Mouse (Mus musculus) neural tube, embryonic 15.5 days (tissue): ENCODE measurements at regions not wholly inside any gene's neighbourhood (a gene's known extent, or its start where the extent isn't known, plus 50 kb on each side); places are given as distances from the start of the nearest gene placed in this dataset.

Experiments used
- ATAC-seq: fragments of 200-750 bp; cut with Nextera tagmentation; 2 replicates; pipeline ENCODE4 v1.8.0; 2017; ENCODE audit warnings: mild to moderate bottlenecking, moderate TSS enrichment, moderate library complexity; ENCODE audit not compliant: low FRiP score
- H3K27ac ChIP-seq: fragments of 300-500 bp; sonication (generic); replicated peaks from 2 replicates; pipeline ENCODE4 v1.5.1; 2015; ENCODE audit warnings: mild to moderate bottlenecking, inconsistent platforms
- H3K27me3 ChIP-seq: fragments of 300-500 bp; sonication (generic); replicated peaks from 2 replicates; pipeline ENCODE4 v1.6.1; 2015; ENCODE audit warnings: inconsistent platforms
- H3K36me3 ChIP-seq: fragments of 300-500 bp; sonication (generic); 2 replicates; pipeline ENCODE4 v1.6.1; 2015; ENCODE audit warnings: inconsistent platforms
- H3K4me1 ChIP-seq: fragments of 300-500 bp; sonication (generic); 2 replicates; pipeline ENCODE4 v1.6.1; 2015; ENCODE audit warnings: inconsistent platforms
- H3K4me2 ChIP-seq: fragments of 300-500 bp; sonication (generic); 2 replicates; pipeline ENCODE4 v1.6.1; 2015; ENCODE audit warnings: inconsistent platforms, mild to moderate bottlenecking, moderate library complexity
- H3K4me3 ChIP-seq: fragments of 300-500 bp; sonication (generic); replicated peaks from 2 replicates; pipeline ENCODE4 v1.5.1; 2015; ENCODE audit warnings: mild to moderate bottlenecking, inconsistent platforms
- H3K9ac ChIP-seq: fragments of 300-500 bp; sonication (generic); replicated peaks from 2 replicates; pipeline ENCODE4 v1.6.1; 2015; ENCODE audit warnings: mild to moderate bottlenecking, inconsistent platforms
- H3K9me3 ChIP-seq: fragments of 300-500 bp; sonication (generic); replicated peaks from 2 replicates; pipeline ENCODE4 v1.6.1; 2016; ENCODE audit warnings: inconsistent platforms
- WGBS: fragments of 180-500 bp; shearing (Covaris S2); methylation state at CpG from one replicate; pipeline ENCODE4 v1.1.7; 2015; ENCODE audit warnings: mixed read lengths; 5-methylcytosine and 5-hydroxymethylcytosine counted together

GRCm38 (mm10) chr14:111212929-111213657 lies 458.1 kb upstream of the Slitrk6 start:
- H3K4me3 ChIP-seq, result no peak overlapping the region
- no peaks in the 10 kb centered on the region for H3K36me3 ChIP-seq
- peak; percentile 82 for ATAC-seq
- H3K9ac ChIP-seq, result no peak overlapping the region
- no peak overlapping the region for H3K27ac ChIP-seq
- no peaks in the 10 kb centered on the region for H3K27me3 ChIP-seq
- no peaks in the 10 kb centered on the region for H3K9me3 ChIP-seq
- no peak overlapping the region for H3K4me2 ChIP-seq
- no peaks in the 10 kb centered on the region for H3K4me1 ChIP-seq
- WGBS, result 57% methylated on average over 4 of the region's 4 CpGs

GRCm38 (mm10) chr14:111226926-111227325 lies 448.0 kb upstream of the Slitrk5 start:
- H3K9me3 ChIP-seq, result no peaks in the 10 kb centered on the region
- no peak overlapping the region for H3K9ac ChIP-seq
- 80% methylated on average over 6 of the region's 6 CpGs for WGBS
- no peak for ATAC-seq
- no peak overlapping the region for H3K4me3 ChIP-seq
- no peak overlapping the region for H3K4me2 ChIP-seq
- no peak overlapping the region for H3K27ac ChIP-seq
- H3K36me3 ChIP-seq, result no peaks in the 10 kb centered on the region
- no peaks in the 10 kb centered on the region for H3K27me3 ChIP-seq
- no peaks in the 10 kb centered on the region for H3K4me1 ChIP-seq

- 24% methylated on average over 2 of the region's 2 CpGs for WGBS
- no peaks in the 10 kb centered on the region for H3K27me3 ChIP-seq
- no peak overlapping the region for H3K9ac ChIP-seq
- H3K4me1 ChIP-seq, result no peaks in the 10 kb centered on the region
- no peak overlapping the region for H3K4me2 ChIP-seq
- no peaks in the 10 kb centered on the region for H3K9me3 ChIP-seq
- no peaks in the 10 kb centered on the region for H3K36me3 ChIP-seq
- H3K4me3 ChIP-seq, result no peak overlapping the region
- H3K27ac ChIP-seq, result no peak overlapping the region
- ATAC-seq, result no peak
Measured at GRCm38 (mm10) chr14:111239121-111239520, 435.8 kb upstream of the Slitrk5 start.

- H3K4me1 ChIP-seq, result no peaks in the 10 kb centered on the region
- H3K4me2 ChIP-seq, result peak overlapping the region; percentile 48
- peak; percentile 77 for ATAC-seq
- H3K27me3 ChIP-seq, result no peaks in the 10 kb centered on the region
- H3K9me3 ChIP-seq, result no peaks in the 10 kb centered on the region
- H3K4me3 ChIP-seq, result peak overlapping the region; percentile 26
- peak overlapping the region; percentile 45; the same call in 1 of the 2 replicates for H3K27ac ChIP-seq
- H3K36me3 ChIP-seq, result no peaks in the 10 kb centered on the region
- no peak overlapping the region for H3K9ac ChIP-seq
- WGBS, result 20% methylated on average over 9 of the region's 9 CpGs
Measured at GRCm38 (mm10) chr14:111249347-111249946, 425.4 kb upstream of the Slitrk5 start.

GRCm38 (mm10) chr14:111253190-111253589 lies 421.7 kb upstream of the Slitrk5 start:
- H3K27me3 ChIP-seq, result no peaks in the 10 kb centered on the region
- H3K9me3 ChIP-seq, result no peaks in the 10 kb centered on the region
- H3K4me3 ChIP-seq, result no peak overlapping the region
- no peak overlapping the region for H3K9ac ChIP-seq
- H3K27ac ChIP-seq, result no peak overlapping the region
- 16% methylated on average over 3 of the region's 3 CpGs for WGBS
- peak; percentile 31; the same call in 1 of the 2 replicates for ATAC-seq
- H3K4me1 ChIP-seq, result no peaks in the 10 kb centered on the region
- H3K36me3 ChIP-seq, result no peaks in the 10 kb centered on the region
- H3K4me2 ChIP-seq, result no peak overlapping the region

- Histone ChIP-seq H3K4me1 (no peaks in the 10 kb centered on the region), H3K4me3 (no peak overlapping the region), H3K4me2 (no peak overlapping the region), H3K9me3 (no peaks in the 10 kb centered on the region), H3K36me3 (no peaks in the 10 kb centered on the region), H3K9ac (no peak overlapping the region), H3K27me3 (no peaks in the 10 kb centered on the region), H3K27ac (no peak overlapping the region)
- no peak for ATAC-seq
Measured at GRCm38 (mm10) chr14:111261696-111262095, 413.2 kb upstream of the Slitrk5 start.

- 86% methylated on average over 4 of the region's 4 CpGs for WGBS
- no peaks in the 10 kb centered on the region for H3K36me3 ChIP-seq
Measured at GRCm38 (mm10) chr14:111270239-111270638, 404.7 kb upstream of the Slitrk5 start.

GRCm38 (mm10) chr14:111281354-111281753 lies 393.5 kb upstream of the Slitrk5 start:
- 97% methylated on average over 1 of the region's 1 CpGs for WGBS
- no peak for ATAC-seq
- H3K9ac ChIP-seq, result no peak overlapping the region

More at GRCm38 (mm10) chr14:111270239-111270638, 404.7 kb upstream of the Slitrk5 start:
- Histone ChIP-seq H3K27me3 (no peaks in the 10 kb centered on the region), H3K4me3 (no peak overlapping the region), H3K4me2 (no peak overlapping the region), H3K27ac (no peak overlapping the region), H3K9ac (no peak overlapping the region), H3K4me1 (no peaks in the 10 kb centered on the region), H3K9me3 (no peaks in the 10 kb centered on the region)
- ATAC-seq, result no peak

GRCm38 (mm10) chr14:111283681-111284461 lies 391.0 kb upstream of the Slitrk5 start:
- H3K4me3 ChIP-seq, result no peak overlapping the region

More at GRCm38 (mm10) chr14:111281354-111281753, 393.5 kb upstream of the Slitrk5 start:
- H3K4me3 ChIP-seq, result no peak overlapping the region
- H3K27ac ChIP-seq, result no peak overlapping the region
- no peak overlapping the region for H3K4me2 ChIP-seq
- H3K36me3 ChIP-seq, result no peaks in the 10 kb centered on the region
- no peaks in the 10 kb centered on the region for H3K4me1 ChIP-seq
- no peaks in the 10 kb centered on the region for H3K27me3 ChIP-seq
- H3K9me3 ChIP-seq, result no peaks in the 10 kb centered on the region

GRCm38 (mm10) chr14:111285981-111286380 lies 388.9 kb upstream of the Slitrk5 start:
- no peak overlapping the region for H3K4me3 ChIP-seq
- no peaks in the 10 kb centered on the region for H3K27me3 ChIP-seq
- no peaks in the 10 kb centered on the region for H3K4me1 ChIP-seq
- H3K4me2 ChIP-seq, result no peak overlapping the region
- H3K9ac ChIP-seq, result no peak overlapping the region
- no peaks in the 10 kb centered on the region for H3K36me3 ChIP-seq
- WGBS, result 69% methylated on average over 1 of the region's 1 CpGs
- no peak for ATAC-seq
- H3K27ac ChIP-seq, result no peak overlapping the region
- no peaks in the 10 kb centered on the region for H3K9me3 ChIP-seq

More at GRCm38 (mm10) chr14:111283681-111284461, 391.0 kb upstream of the Slitrk5 start:
- H3K9ac ChIP-seq, result no peak overlapping the region
- no peak overlapping the region for H3K27ac ChIP-seq
- ATAC-seq, result no peak
- no peaks in the 10 kb centered on the region for H3K4me1 ChIP-seq
- no peaks in the 10 kb centered on the region for H3K36me3 ChIP-seq
- no peaks in the 10 kb centered on the region for H3K9me3 ChIP-seq
- 83% methylated on average over 10 of the region's 10 CpGs for WGBS
- no peaks in the 10 kb centered on the region for H3K27me3 ChIP-seq
- no peak overlapping the region for H3K4me2 ChIP-seq

- no peak for ATAC-seq
- Histone ChIP-seq H3K27ac (no peak overlapping the region), H3K4me1 (no peaks in the 10 kb centered on the region), H3K9ac (no peak overlapping the region), H3K27me3 (no peaks in the 10 kb centered on the region), H3K4me3 (no peak overlapping the region), H3K9me3 (no peaks in the 10 kb centered on the region), H3K4me2 (no peak overlapping the region), H3K36me3 (no peaks in the 10 kb centered on the region)
- WGBS, result 87% methylated on average over 3 of the region's 3 CpGs
Measured at GRCm38 (mm10) chr14:111295521-111295920, 379.4 kb upstream of the Slitrk5 start.

GRCm38 (mm10) chr14:111297796-111298195 lies 377.1 kb upstream of the Slitrk5 start:
- ATAC-seq, result no peak
- H3K9me3 ChIP-seq, result no peaks in the 10 kb centered on the region
- no peak overlapping the region for H3K4me3 ChIP-seq
- H3K4me2 ChIP-seq, result no peak overlapping the region
- H3K27me3 ChIP-seq, result no peaks in the 10 kb centered on the region
- no peak overlapping the region for H3K9ac ChIP-seq
- H3K27ac ChIP-seq, result no peak overlapping the region
- H3K36me3 ChIP-seq, result no peaks in the 10 kb centered on the region
- no peaks in the 10 kb centered on the region for H3K4me1 ChIP-seq
